Mouse (Mus musculus): ENCODE data around the gene Palld. TPM values are rescaled to one million over a fixed set of nuclear protein-coding genes. Genes with fewer than 3 reads are reported as not detected.

Gene Palld
- total RNA-seq, 2 experiments from 2014 or later = 4.0 to 4.2 TPM

Other genes starting within 250 kb of the Palld start
- under 1 TPM; 0.23 to 0.78 TPM for gene Ddx60, start 25.4 kb upstream of the Palld start, total RNA-seq (2021)
- not detected for gene Anxa10, start 220.5 kb upstream of the Palld start, total RNA-seq (2021)